Mouse (Mus musculus) liver, adult 2 months (tissue): ENCODE data around the gene Anxa2. TPM values are rescaled to one million over a fixed set of nuclear protein-coding genes. Genes with fewer than 3 reads are reported as not detected.
A peak's percentile ranks its signal among the peaks of the same experiment; 100 is the strongest.

Experiments
- DNase-seq: peaks from one replicate; pipeline ENCODE4 v3.0.0-alpha.2; 2011; ENCODE audit warnings: low read depth, low spot score; ENCODE audit errors: extremely low read depth
- H3K27ac ChIP-seq: fragments of 200-500 bp; replicated peaks from 2 replicates; pipeline ENCODE4 v1.5.1; 2012; ENCODE audit warnings: low read depth, mild to moderate bottlenecking, control low read depth, inconsistent platforms, low read length; ENCODE audit not compliant: insufficient read depth
- H3K27me3 ChIP-seq: fragments of 200-500 bp; 2 replicates; pipeline ENCODE4 v1.6.1; 2012; ENCODE audit warnings: mild to moderate bottlenecking, moderate library complexity, low read length, inconsistent platforms; ENCODE audit not compliant: control insufficient read depth, insufficient read depth
- H3K36me3 ChIP-seq: fragments of 200-500 bp; 2 replicates; pipeline ENCODE4 v1.6.1; 2012; ENCODE audit warnings: low read length, inconsistent platforms; ENCODE audit not compliant: control insufficient read depth, insufficient read depth
- H3K4me1 ChIP-seq: fragments of 200-500 bp; 2 replicates; pipeline ENCODE4 v1.6.1; 2011; ENCODE audit warnings: low read length; ENCODE audit not compliant: control insufficient read depth, insufficient read depth
- H3K4me3 ChIP-seq: fragments of 200-500 bp; 2 replicates; pipeline ENCODE4 v1.5.1; 2011; ENCODE audit warnings: low read depth, mild to moderate bottlenecking, control low read depth, low read length, moderate library complexity; ENCODE audit not compliant: insufficient read depth
- H3K79me2 ChIP-seq: fragments of 200-500 bp; 2 replicates; pipeline ENCODE4 v1.6.1; 2012; ENCODE audit warnings: inconsistent platforms, mild to moderate bottlenecking, low read length, moderate library complexity; ENCODE audit not compliant: control insufficient read depth, insufficient read depth
- H3K9ac ChIP-seq: fragments of 200-500 bp; 2 replicates; pipeline ENCODE4 v1.6.1; 2012; ENCODE audit warnings: low read depth, mild to moderate bottlenecking, control low read depth, inconsistent platforms, low read length
- CTCF ChIP-seq: fragments of 200-500 bp; IDR thresholded peaks from 2 replicates; pipeline ENCODE4 v1.5.1; 2011; ENCODE audit warnings: low read depth, low read length, control low read depth
- POLR2A ChIP-seq: fragments of 200-500 bp; IDR thresholded peaks from 2 replicates; pipeline ENCODE4 v1.6.1; 2011; ENCODE audit warnings: low read length, control low read depth; ENCODE audit not compliant: insufficient read depth; ENCODE audit errors: extremely low read depth
- WGBS: fragments of 180-500 bp; shearing (Covaris S2); methylation state at CpG from one replicate; pipeline ENCODE4 v1.1.7; 2018; 5-methylcytosine and 5-hydroxymethylcytosine counted together
- polyA plus RNA-seq: library from polyadenylated mRNA; depleted of rRNA; stranded (reverse); fragments of >200 nt; gene quantifications from 2 replicates; pipeline ENCODE4 v1.2.3, GENCODE M21; 2012
- total RNA-seq: library from RNA; depleted of rRNA; stranded (reverse); fragments of >200 nt; gene quantifications from 2 replicates; pipeline ENCODE4 v1.2.3, GENCODE M21; 2014

Anxa2 gene
- total and polyA plus RNA-seq, 2 experiments = 13.5 to 16.1 TPM

- Histone ChIP-seq H3K27ac (no peak overlapping the region), H3K27me3 (no peaks in the 10 kb centered on the region), H3K4me3 (no peak overlapping the region), H3K79me2 (no peaks in the 10 kb centered on the region), H3K9ac (no peak overlapping the region), H3K4me1 (no peaks in the 10 kb centered on the region), H3K36me3 (no peaks in the 10 kb centered on the region)
- no peak for TF ChIP-seq POLR2A
- 90% methylated on average over 9 of the region's 9 CpGs for WGBS
- no peak for DNase-seq
Measured at GRCm38 (mm10) chr9:69450636-69451035, 2.8 kb upstream of the Anxa2 start.

- H3K9ac ChIP-seq = no peak overlapping the region
Measured at GRCm38 (mm10) chr9:69451886-69452810, 1.3 kb upstream of the Anxa2 start.

GRCm38 (mm10) chr9:69453901-69454666, 664 bp downstream of the Anxa2 start:
- no peak for DNase-seq
- Histone ChIP-seq H3K9ac (peak overlapping the region; percentile 68), H3K4me1 (peaks cover 5% of the 10 kb centered on the region; the same call in 1 of the 2 replicates), H3K4me3 (peak overlapping the region; percentile 67), H3K36me3 (no peaks in the 10 kb centered on the region), H3K79me2 (no peaks in the 10 kb centered on the region), H3K27ac (peak overlapping the region; percentile 27), H3K27me3 (no peaks in the 10 kb centered on the region)
- TF ChIP-seq POLR2A (no peak), CTCF (no peak)
- WGBS = 18% methylated on average over 32 of the region's 32 CpGs

More at GRCm38 (mm10) chr9:69451886-69452810, 1.3 kb upstream of the Anxa2 start:
- TF ChIP-seq POLR2A (no peak), CTCF (no peak)
- 96% methylated on average over 10 of the region's 10 CpGs for WGBS
- no peak overlapping the region for H3K4me3 ChIP-seq
- H3K79me2 ChIP-seq = no peaks in the 10 kb centered on the region
- no peaks in the 10 kb centered on the region for H3K27me3 ChIP-seq
- H3K27ac ChIP-seq = no peak overlapping the region
- peaks cover 2% of the 10 kb centered on the region; the same call in 1 of the 2 replicates for H3K4me1 ChIP-seq
- H3K36me3 ChIP-seq = no peaks in the 10 kb centered on the region
- DNase-seq = no peak

- H3K4me3 ChIP-seq = no peak overlapping the region; the same call in 1 of the 2 replicates
- H3K9ac ChIP-seq = no peak overlapping the region
- peaks cover 5% of the 10 kb centered on the region; the same call in 1 of the 2 replicates for H3K4me1 ChIP-seq
- H3K27ac ChIP-seq = 0 out of 2 replicates have a peak overlapping the region, but pooled peaks have one; percentile 19
- no peak for DNase-seq
- TF ChIP-seq POLR2A = no peak
- H3K79me2 ChIP-seq = no peaks in the 10 kb centered on the region; the same call in 1 of the 2 replicates
- H3K27me3 ChIP-seq = no peaks in the 10 kb centered on the region
- no peaks in the 10 kb centered on the region for H3K36me3 ChIP-seq
- WGBS = 64% methylated on average over 4 of the region's 4 CpGs
Measured at GRCm38 (mm10) chr9:69454691-69455090, 1.3 kb downstream of the Anxa2 start.

GRCm38 (mm10) chr9:69455391-69455790, 2.0 kb downstream of the Anxa2 start:
- no peak overlapping the region for H3K9ac ChIP-seq
- peak overlapping the region; percentile 40 for H3K27ac ChIP-seq
- no peaks in the 10 kb centered on the region; the same call in 1 of the 2 replicates for H3K79me2 ChIP-seq
- no peak overlapping the region for H3K4me3 ChIP-seq
- H3K27me3 ChIP-seq = no peaks in the 10 kb centered on the region
- TF ChIP-seq CTCF (no peak), POLR2A (no peak)
- peaks cover 5% of the 10 kb centered on the region; the same call in 1 of the 2 replicates for H3K4me1 ChIP-seq
- H3K36me3 ChIP-seq = no peaks in the 10 kb centered on the region
- DNase-seq = peak; percentile 47
- 29% methylated on average over 4 of the region's 4 CpGs for WGBS
